Mouse (Mus musculus) midbrain, embryonic 12.5 days (tissue): ENCODE measurements around the gene Hmg20a. TPM values are rescaled to one million over a fixed set of nuclear protein-coding genes. Genes with fewer than 3 reads are reported as not detected.
"Not testable (repeated sequence)": the region's sequence is repeated elsewhere in the genome, so short reads cannot be mapped to it uniquely, and the experiment has no call there.

Source experiments
- ATAC-seq: fragments of 200-750 bp; cut with Nextera tagmentation; 2 replicates; pipeline ENCODE4 v1.8.0; 2017; ENCODE audit warnings: low read depth, moderate TSS enrichment, moderate library complexity; ENCODE audit not compliant: low FRiP score
- H3K27ac ChIP-seq: fragments of 300-500 bp; sonication (generic); replicated peaks from 2 replicates; pipeline ENCODE4 v1.5.1; 2016; ENCODE audit warnings: mild to moderate bottlenecking
- H3K27me3 ChIP-seq: fragments of 300-500 bp; sonication (generic); 2 replicates; pipeline ENCODE4 v1.6.1; 2016; ENCODE audit warnings: mild to moderate bottlenecking
- H3K36me3 ChIP-seq: fragments of 300-500 bp; sonication (generic); 2 replicates; pipeline ENCODE4 v1.6.1; 2016
- H3K4me1 ChIP-seq: fragments of 300-500 bp; sonication (generic); 2 replicates; pipeline ENCODE4 v1.6.1; 2016
- H3K4me2 ChIP-seq: fragments of 300-500 bp; sonication (generic); replicated peaks from 2 replicates; pipeline ENCODE4 v1.6.1; 2016; ENCODE audit warnings: mild to moderate bottlenecking, moderate library complexity
- H3K4me3 ChIP-seq: fragments of 300-500 bp; sonication (generic); 2 replicates; pipeline ENCODE4 v1.5.1; 2016; ENCODE audit warnings: mild to moderate bottlenecking
- H3K9ac ChIP-seq: fragments of 300-500 bp; sonication (generic); replicated peaks from 2 replicates; pipeline ENCODE4 v1.6.1; 2016; ENCODE audit warnings: mild to moderate bottlenecking, moderate library complexity
- H3K9me3 ChIP-seq: fragments of 300-500 bp; sonication (generic); 2 replicates; pipeline ENCODE4 v1.6.1; 2016; ENCODE audit warnings: mild to moderate bottlenecking
- WGBS: fragments of 180-500 bp; shearing (Covaris S2); methylation state at CpG from one replicate; pipeline ENCODE4 v1.1.7; 2016; 5-methylcytosine and 5-hydroxymethylcytosine counted together
- polyA plus RNA-seq: library from polyadenylated mRNA; unstranded; fragments of >200 nt; fragmentation: Nextera tagmentation; extraction: Ambion mirVana; gene quantifications from 2 replicates; pipeline ENCODE4 v1.2.1, GENCODE M21; 2016

Gene Hmg20a
- polyA plus RNA-seq, 1 experiment from 2014 or later: 85.8 TPM

DNA sequence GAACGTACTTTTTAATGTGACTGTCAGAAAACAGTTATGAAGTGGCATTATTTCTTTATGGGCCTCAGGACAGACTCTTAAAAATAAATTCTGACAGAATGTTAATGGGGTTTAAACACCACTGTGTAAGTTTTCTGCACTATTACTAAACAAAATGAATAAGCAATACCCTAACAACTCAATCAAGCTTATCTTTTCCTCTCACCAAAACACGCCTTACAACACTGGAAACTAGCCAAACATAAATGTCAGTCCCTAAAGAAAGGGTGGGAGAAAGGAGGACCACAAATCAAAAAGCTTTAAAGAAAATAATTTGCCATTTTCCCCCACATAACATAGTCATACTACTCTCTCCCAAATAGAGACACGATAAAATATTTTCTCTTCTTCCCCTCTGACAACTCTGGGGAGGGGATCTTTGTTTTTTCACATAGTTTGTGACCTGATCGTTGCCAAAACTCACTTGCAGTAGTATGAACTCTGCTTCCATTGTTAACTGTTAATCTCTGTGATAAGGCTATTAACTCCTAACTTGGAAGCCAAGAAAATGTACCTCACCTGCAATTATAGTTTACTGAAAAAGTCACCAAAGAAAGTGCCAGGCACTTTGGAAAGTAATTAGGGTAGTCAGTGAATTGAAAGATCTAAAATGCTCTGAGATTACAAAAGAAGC is 2.3 kb upstream of the Hmg20a start:
- WGBS: 65% methylated on average over 4 of the region's 4 CpGs
- no peak overlapping the region for H3K4me2 ChIP-seq
- H3K9me3 ChIP-seq: no peaks in the 10 kb centered on the region
- H3K4me1 ChIP-seq: peaks cover 20% of the 10 kb centered on the region
- H3K27ac ChIP-seq: no peak overlapping the region
- no peaks in the 10 kb centered on the region for H3K27me3 ChIP-seq
- H3K9ac ChIP-seq: no peak overlapping the region
- no peak overlapping the region for H3K4me3 ChIP-seq
- H3K36me3 ChIP-seq: no peaks in the 10 kb centered on the region
- ATAC-seq: no peak

DNA sequence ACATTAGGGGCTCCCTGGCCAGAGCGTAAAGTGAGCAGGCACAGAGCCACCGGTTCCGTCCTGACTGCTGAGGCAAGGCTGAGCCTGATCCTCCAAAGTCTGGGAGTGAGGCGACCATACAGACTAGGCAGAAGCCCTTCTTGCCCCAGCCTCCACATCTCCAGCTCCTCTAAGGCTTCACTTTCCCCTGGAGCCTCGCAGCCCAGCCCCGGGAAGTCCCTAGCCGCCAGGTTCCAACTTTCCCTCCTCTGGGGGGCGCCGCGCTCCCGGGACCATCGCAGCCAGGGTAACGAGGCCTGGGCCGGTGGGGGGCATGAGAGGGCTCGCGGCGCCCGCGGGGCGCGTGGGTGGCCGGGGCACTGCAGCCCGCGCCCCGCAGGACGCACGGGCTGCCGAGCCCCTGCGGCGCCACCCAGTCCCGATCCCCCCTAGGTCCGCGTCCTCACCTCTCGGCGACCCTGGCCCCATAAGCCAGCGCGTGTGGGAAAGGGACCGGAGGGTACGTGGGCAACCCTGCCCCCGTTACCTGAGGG is 928 bp upstream of the Hmg20a start:
- H3K9ac ChIP-seq: peak overlapping the region; percentile 70
- H3K4me3 ChIP-seq: peak overlapping the region; percentile 83
- no peaks in the 10 kb centered on the region for H3K9me3 ChIP-seq
- 0% methylated on average over 35 of the region's 40 CpGs for WGBS
- H3K27me3 ChIP-seq: no peaks in the 10 kb centered on the region
- H3K4me2 ChIP-seq: peak overlapping the region; percentile 71
- H3K36me3 ChIP-seq: no peaks in the 10 kb centered on the region
- peak overlapping the region; percentile 85 for H3K27ac ChIP-seq
- peaks cover 25% of the 10 kb centered on the region for H3K4me1 ChIP-seq
- peak; percentile 66 for ATAC-seq

DNA sequence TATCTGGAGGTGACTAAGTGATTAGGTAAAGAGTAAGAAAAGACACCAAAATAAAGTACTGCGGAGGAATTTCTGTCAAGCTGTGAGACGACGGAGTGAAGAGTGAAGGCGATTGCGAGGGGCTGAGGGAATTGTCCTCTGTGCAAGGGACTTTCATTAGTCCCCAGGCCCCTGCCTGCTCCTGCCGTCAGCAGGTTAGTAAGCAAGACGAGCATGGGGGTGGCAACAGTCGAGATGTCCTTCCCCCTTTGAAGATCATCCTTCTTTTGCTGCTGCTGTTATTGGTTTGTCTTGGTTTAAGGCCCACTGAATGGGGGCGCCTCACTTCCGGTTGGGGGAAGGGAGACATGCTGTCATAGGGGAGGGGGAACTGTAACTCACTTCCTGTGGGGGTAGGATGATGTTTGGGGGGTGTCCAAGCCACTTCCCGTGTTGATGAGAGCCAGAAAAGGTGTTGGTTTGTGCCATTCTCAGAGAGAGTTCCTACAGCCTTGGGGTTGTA is 380 bp downstream of the Hmg20a start:
- ATAC-seq: peak; percentile 21
- no peaks in the 10 kb centered on the region for H3K27me3 ChIP-seq
- peak overlapping the region; percentile 76 for H3K9ac ChIP-seq
- H3K4me1 ChIP-seq: peaks cover 25% of the 10 kb centered on the region
- H3K36me3 ChIP-seq: no peaks in the 10 kb centered on the region
- H3K27ac ChIP-seq: peak overlapping the region; percentile 94
- peak overlapping the region; percentile 71 for H3K4me2 ChIP-seq
- 0% methylated on average over 11 of the region's 11 CpGs for WGBS
- no peaks in the 10 kb centered on the region for H3K9me3 ChIP-seq
- H3K4me3 ChIP-seq: peak overlapping the region; percentile 83

DNA sequence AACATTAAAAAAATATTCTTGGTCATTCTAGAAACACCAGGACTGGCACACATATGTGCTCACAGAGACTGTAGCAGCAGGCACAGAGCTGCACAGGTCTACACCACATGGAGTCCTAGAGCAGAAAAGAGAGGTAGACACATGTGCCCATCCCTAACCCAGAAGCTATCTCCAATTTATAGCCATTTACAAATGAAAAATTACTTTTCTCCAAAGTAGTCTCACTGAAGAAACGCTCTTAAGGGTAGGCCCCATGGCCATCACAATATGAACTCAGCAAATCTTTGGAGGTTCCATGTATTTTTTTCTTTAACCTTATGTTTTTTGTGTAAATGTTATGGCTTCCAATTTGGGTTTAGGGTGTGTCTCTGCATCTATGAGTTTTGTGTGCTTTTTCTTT is 1.8 kb downstream of the Hmg20a start:
- H3K36me3 ChIP-seq: no peaks in the 10 kb centered on the region
- no peaks in the 10 kb centered on the region for H3K27me3 ChIP-seq
- H3K9ac ChIP-seq: no peak overlapping the region
- no peak overlapping the region for H3K27ac ChIP-seq
- no peaks in the 10 kb centered on the region for H3K9me3 ChIP-seq
- H3K4me1 ChIP-seq: peaks cover 25% of the 10 kb centered on the region
- ATAC-seq: no peak
- no peak overlapping the region for H3K4me2 ChIP-seq
- WGBS: 100% methylated on average over 1 of the region's 1 CpGs
- no peak overlapping the region for H3K4me3 ChIP-seq

DNA sequence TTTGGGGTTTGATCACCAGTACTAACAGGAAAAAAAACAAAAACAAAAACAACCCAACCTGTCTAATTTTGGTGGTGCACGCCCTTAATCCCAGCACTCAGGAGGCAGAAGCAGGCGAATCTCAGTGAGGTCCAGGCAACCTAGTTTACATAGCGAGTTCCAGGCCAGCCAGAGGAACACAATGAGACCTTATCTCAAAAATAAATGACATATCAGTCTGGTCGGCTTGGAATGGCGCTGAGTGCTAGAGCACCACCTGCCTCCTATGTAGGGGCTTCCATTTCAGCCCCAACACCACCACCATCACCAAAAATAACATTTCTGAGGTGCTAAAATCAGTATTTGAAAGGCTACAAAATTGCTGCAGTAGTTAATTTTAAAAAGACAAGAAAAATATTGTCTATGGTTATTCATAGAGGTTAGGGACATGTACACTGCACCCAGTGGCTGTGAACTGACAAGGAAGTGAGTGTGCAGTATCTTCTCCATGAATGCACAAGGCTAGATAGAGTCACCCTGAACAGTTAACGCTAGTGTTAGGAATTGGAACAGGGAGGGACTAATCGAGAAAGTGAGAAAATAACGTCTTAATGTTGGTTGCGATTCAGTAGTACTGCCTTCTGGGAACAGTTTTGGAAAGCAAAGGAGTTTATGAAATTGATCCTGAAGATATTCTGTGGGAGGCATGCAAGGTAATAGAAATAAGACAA is 2.6 kb downstream of the Hmg20a start:
- no peaks in the 10 kb centered on the region for H3K27me3 ChIP-seq
- 90% methylated on average over 9 of the region's 9 CpGs for WGBS
- H3K9ac ChIP-seq: no peak overlapping the region
- no peaks in the 10 kb centered on the region for H3K9me3 ChIP-seq
- H3K4me3 ChIP-seq: no peak overlapping the region
- no peak for ATAC-seq
- no peak overlapping the region for H3K27ac ChIP-seq
- H3K36me3 ChIP-seq: no peaks in the 10 kb centered on the region
- H3K4me2 ChIP-seq: no peak overlapping the region
- H3K4me1 ChIP-seq: peaks cover 25% of the 10 kb centered on the region

DNA sequence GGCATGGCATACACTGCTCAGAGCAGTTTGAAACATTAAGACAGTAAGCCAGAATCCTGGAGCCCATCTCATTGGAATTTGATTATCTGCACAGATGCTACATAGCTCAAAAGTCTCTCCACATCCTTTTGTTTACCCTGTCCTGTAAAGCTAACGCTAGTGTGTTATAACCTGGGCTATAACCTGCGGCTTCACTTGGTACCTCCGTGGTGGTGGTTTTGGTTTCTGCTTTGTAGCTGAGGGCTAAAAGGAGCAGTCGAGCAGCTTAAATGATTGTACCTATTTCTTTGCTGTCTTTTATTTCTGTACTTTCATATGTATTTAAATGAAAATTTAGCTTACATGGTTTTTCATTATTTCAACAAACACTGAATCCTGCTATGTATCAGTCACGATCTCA is 3.6 kb downstream of the Hmg20a start:
- H3K9me3 ChIP-seq: no peaks in the 10 kb centered on the region
- ATAC-seq: no peak
- no peaks in the 10 kb centered on the region for H3K27me3 ChIP-seq
- peaks cover 21% of the 10 kb centered on the region for H3K4me1 ChIP-seq
- H3K4me3 ChIP-seq: no peak overlapping the region
- H3K4me2 ChIP-seq: no peak overlapping the region
- 89% methylated on average over 5 of the region's 5 CpGs for WGBS
- no peak overlapping the region for H3K9ac ChIP-seq
- no peaks in the 10 kb centered on the region for H3K36me3 ChIP-seq
- H3K27ac ChIP-seq: no peak overlapping the region

DNA sequence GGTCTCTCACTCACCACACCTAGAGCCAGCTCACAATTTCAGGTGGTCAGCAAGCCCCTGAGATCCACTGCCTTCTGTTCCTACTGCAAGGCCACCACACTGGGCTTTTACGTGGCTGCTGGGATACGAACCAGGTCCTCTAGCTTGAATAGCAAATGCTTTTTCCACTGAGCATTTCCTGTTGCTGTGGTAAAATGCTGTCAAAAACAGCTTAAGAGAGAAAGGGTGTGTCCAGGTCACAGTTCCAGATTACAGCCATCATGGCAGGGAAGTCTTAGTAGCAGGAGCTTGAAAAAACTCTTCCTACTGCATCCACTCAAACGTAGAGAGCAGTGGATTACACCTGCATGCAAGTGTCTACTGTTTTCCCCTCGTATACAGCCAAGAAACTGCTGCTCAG is 6.5 kb downstream of the Hmg20a start:
- Histone ChIP-seq H3K9ac (no peak overlapping the region), H3K4me1 (peaks cover 13% of the 10 kb centered on the region; the same call in 1 of the 2 replicates), H3K27me3 (no peaks in the 10 kb centered on the region), H3K4me3 (no peak overlapping the region), H3K27ac (no peak overlapping the region), H3K4me2 (no peak overlapping the region), H3K9me3 (no peaks in the 10 kb centered on the region), H3K36me3 (no peaks in the 10 kb centered on the region)
- 92% methylated on average over 4 of the region's 4 CpGs for WGBS
- no peak for ATAC-seq

DNA sequence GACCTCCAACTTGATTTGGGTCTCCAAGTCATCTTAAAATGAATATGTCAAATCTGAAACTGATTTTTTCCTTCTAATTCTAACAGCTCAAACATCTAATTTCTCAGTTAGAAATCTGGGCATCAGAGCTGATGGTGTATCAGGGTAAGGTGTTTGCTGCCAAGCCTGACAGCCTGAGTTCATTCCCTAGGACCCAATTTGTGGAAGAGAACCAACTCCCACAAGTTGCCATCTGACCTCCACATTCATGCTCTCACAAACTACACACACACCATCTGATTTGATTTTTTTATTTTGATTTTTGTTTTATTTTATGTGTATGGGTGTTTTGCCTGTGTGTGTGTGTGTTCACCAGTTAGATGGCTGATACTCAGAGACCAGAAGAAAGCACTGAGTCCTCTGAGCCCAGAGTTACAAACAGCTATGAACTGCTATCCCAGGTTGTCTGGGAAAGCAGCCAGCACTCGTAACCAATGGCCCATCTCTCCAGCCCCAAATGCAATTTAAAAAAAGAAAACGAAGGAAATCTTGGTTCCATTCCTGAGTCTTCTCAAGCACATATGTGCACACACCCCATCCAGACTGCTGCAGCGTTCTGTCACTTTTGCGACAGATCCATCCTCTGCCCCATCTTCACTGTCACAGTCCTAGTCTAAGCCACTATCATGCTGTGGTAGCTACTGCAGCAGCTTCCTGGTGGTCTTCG is 17.6 kb downstream of the Hmg20a start:
- ATAC-seq: no peak
- Histone ChIP-seq H3K4me2 (no peak overlapping the region), H3K27ac (no peak overlapping the region), H3K4me3 (no peak overlapping the region), H3K9me3 (no peaks in the 10 kb centered on the region), H3K4me1 (no peaks in the 10 kb centered on the region), H3K9ac (no peak overlapping the region), H3K27me3 (no peaks in the 10 kb centered on the region), H3K36me3 (no peaks in the 10 kb centered on the region)
- WGBS: 91% methylated on average over 5 of the region's 5 CpGs

DNA sequence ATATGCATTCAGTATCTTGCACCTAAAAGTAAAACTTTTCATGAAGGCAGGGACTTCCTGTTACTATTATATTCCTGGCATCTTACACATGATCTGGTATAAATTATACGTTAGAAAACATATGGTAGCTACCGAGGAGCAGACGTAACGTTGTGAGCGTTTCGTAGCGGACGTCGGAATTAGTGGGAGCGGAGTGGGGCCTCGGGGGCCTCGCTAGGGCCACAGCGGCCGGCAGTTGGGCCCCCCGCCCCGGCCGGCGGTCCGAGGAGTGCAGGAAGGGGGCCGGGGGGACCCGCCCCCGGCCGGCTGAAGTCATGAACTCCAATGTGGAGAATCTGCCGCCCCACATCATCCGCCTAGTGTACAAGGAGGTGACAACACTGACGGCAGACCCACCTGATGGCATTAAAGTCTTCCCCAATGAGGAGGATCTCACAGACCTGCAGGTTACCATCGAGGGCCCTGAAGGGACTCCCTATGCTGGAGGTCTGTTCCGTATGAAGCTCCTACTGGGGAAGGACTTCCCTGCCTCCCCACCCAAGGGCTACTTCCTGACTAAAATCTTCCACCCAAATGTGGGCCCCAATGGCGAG is 19.0 kb downstream of the Hmg20a start:
- H3K36me3 ChIP-seq: not testable (repeated sequence)
- WGBS: 95% methylated on average over 23 of the region's 29 CpGs

DNA sequence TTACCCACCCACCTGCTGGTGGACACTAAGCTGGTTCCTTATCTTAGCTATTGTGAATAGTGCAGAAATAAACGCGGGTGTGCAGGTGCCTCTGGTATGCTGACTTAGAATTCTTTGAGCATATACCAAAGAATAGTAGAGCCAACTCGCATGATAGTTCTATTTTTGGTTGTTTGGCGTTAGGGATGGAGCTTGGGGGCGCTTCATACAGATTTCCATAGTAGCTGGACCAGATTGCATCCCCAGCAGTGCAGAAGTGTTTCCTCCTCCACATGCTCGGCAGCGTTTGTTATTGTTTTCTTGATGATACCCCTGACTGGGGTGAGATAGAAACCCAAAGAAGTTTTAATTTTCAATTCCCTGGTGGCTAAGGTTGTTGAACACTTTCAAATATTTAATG is 21.3 kb downstream of the Hmg20a start:
- H3K27me3 ChIP-seq: no peaks in the 10 kb centered on the region
- WGBS: 82% methylated on average over 7 of the region's 7 CpGs
- no peaks in the 10 kb centered on the region for H3K4me1 ChIP-seq
- no peaks in the 10 kb centered on the region for H3K36me3 ChIP-seq
- no peak overlapping the region for H3K4me2 ChIP-seq
- no peak overlapping the region for H3K9ac ChIP-seq
- H3K4me3 ChIP-seq: no peak overlapping the region
- no peak overlapping the region for H3K27ac ChIP-seq
- no peaks in the 10 kb centered on the region for H3K9me3 ChIP-seq
- ATAC-seq: no peak

More for the DNA sequence above, 19.0 kb downstream of the Hmg20a start:
- H3K9me3 ChIP-seq, H3K4me1 ChIP-seq, ATAC-seq, H3K9ac ChIP-seq, H3K27ac ChIP-seq, H3K4me2 ChIP-seq, H3K27me3 ChIP-seq, H3K4me3 ChIP-seq: not testable (repeated sequence)

DNA sequence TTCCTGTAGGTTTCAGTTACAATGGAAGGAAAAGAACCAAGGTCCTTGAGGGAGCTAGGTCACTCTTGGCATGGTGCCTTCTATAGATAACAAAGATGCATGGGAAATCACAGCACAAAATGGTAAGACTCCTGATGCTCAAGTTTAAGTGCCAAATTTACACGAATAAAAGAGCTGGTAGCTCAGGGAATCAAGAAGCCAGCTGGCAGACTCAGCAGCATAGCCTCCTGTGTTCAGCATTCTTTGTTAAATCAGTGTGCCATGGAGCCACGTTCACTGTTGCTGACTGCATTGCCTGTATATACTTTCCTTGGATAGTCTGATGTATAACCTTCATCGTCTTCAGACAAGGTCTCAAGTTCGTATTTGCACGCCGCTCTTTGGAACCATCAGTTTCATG is 33.2 kb downstream of the Hmg20a start:
- Histone ChIP-seq H3K9ac (no peak overlapping the region), H3K36me3 (0 out of 2 replicates have a peak, but pooled peaks cover 4% of the 10 kb centered on the region), H3K27ac (no peak overlapping the region), H3K9me3 (no peaks in the 10 kb centered on the region), H3K4me2 (no peak overlapping the region), H3K4me3 (no peak overlapping the region), H3K4me1 (no peaks in the 10 kb centered on the region), H3K27me3 (no peaks in the 10 kb centered on the region)
- WGBS: 96% methylated on average over 6 of the region's 6 CpGs
- ATAC-seq: no peak
